Comparison of ENCODE assay signal across 17 mouse cellular contexts in genomic region chr12:54205731-54206130, GRCm38 (mm10). TPM values are rescaled to one million over a fixed set of nuclear protein-coding genes. Genes with fewer than 3 reads are reported as not detected.
DNase-seq lines count a peak whose midpoint lies in the region; ATAC-seq and TF ChIP-seq lines count a peak whose summit lies in the region.
"Had no signal": no experiment of that assay in that cellular context is flagged by ENCODE, and none has a peak within 500 bp of the region (broad histone marks: within the 10 kb centered on the region; RNA-seq: fewer than 3 reads in every experiment).

No protein-coding gene starts in this region.

- no peak for TF ChIP-seq CTCF in liver, postnatal 0 days (IDR thresholded peaks at IDR 0.05; ENCODE audit: low read depth)

- 87% methylated on average over 4 of the region's 4 CpGs for WGBS in intestine, embryonic 16.5 days
- 87% methylated on average over 4 of the region's 4 CpGs for WGBS in intestine, embryonic 15.5 days
- WGBS in liver, postnatal 0 days (ENCODE audit: insufficient replicate concordance): 73% methylated on average over 4 of the region's 4 CpGs
- WGBS in liver, embryonic 11.5 days: 82% methylated on average over 4 of the region's 4 CpGs

- no peak overlapping the region for H3K9ac ChIP-seq in intestine, embryonic 16.5 days (ENCODE audit: low read depth, low read length)
- H3K9ac ChIP-seq in intestine, embryonic 15.5 days: no peak overlapping the region
- no peak overlapping the region for H3K9ac ChIP-seq in liver, postnatal 0 days (replicated peaks)
- H3K9ac ChIP-seq in liver, embryonic 11.5 days (ENCODE audit: low read depth, low read length): no peak overlapping the region
- H3K9ac ChIP-seq: embryonic facial prominence, embryonic 13.5 days; embryonic facial prominence, embryonic 15.5 days; forebrain, embryonic 12.5 days had no signal

- H3K4me2 ChIP-seq in intestine, embryonic 16.5 days (ENCODE audit: low read depth, low read length): no peak overlapping the region
- H3K4me2 ChIP-seq in intestine, embryonic 15.5 days (replicated peaks): no peak overlapping the region
- no peak overlapping the region for H3K4me2 ChIP-seq in liver, postnatal 0 days (ENCODE audit: low read depth, low read length)
- no peak overlapping the region for H3K4me2 ChIP-seq in liver, embryonic 11.5 days
- H3K4me2 ChIP-seq: embryonic facial prominence, embryonic 13.5 days; embryonic facial prominence, embryonic 15.5 days; forebrain, embryonic 12.5 days had no signal

- H3K36me3 ChIP-seq in intestine, embryonic 16.5 days (ENCODE audit: control insufficient read depth, insufficient read depth, low read length): no peaks in the 10 kb centered on the region
- no peaks in the 10 kb centered on the region for H3K36me3 ChIP-seq in intestine, embryonic 15.5 days
- H3K36me3 ChIP-seq in liver, postnatal 0 days (replicated peaks; ENCODE audit: insufficient read depth, low read length): no peaks in the 10 kb centered on the region
- no peaks in the 10 kb centered on the region for H3K36me3 ChIP-seq in liver, embryonic 11.5 days (ENCODE audit: control insufficient read depth, insufficient read depth, low read length)
- H3K36me3 ChIP-seq: embryonic facial prominence, embryonic 13.5 days; embryonic facial prominence, embryonic 15.5 days; forebrain, embryonic 10.5 days; forebrain, embryonic 12.5 days had no signal

- 0 out of 2 replicates have a peak, but pooled peaks have one; percentile 9 for ATAC-seq in intestine, embryonic 16.5 days
- ATAC-seq in intestine, embryonic 15.5 days: no peak
- ATAC-seq in liver, postnatal 0 days: peak; percentile 40
- ATAC-seq in liver, embryonic 11.5 days (replicated peaks; ENCODE audit: low FRiP score): no peak
- ATAC-seq: forebrain, embryonic 14.5 days; forebrain, embryonic 16.5 days had no signal

- H3K4me3 ChIP-seq in intestine, embryonic 16.5 days (ENCODE audit: low read length): no peak overlapping the region
- H3K4me3 ChIP-seq in intestine, embryonic 15.5 days (replicated peaks): no peak overlapping the region
- no peak overlapping the region for H3K4me3 ChIP-seq in liver, postnatal 0 days (ENCODE audit: low read depth, low read length)
- H3K4me3 ChIP-seq in liver, embryonic 11.5 days (ENCODE audit: low read depth, low read length): no peak overlapping the region
- H3K4me3 ChIP-seq: embryonic facial prominence, embryonic 13.5 days; embryonic facial prominence, embryonic 15.5 days; erythroblast, embryonic 14.5 days; forebrain, embryonic 10.5 days; forebrain, embryonic 12.5 days had no signal

- H3K27ac ChIP-seq in intestine, embryonic 16.5 days (ENCODE audit: low read length): peak overlapping the region; percentile 47; the same call in 1 of the 2 replicates
- H3K27ac ChIP-seq in intestine, embryonic 15.5 days: no peak overlapping the region
- H3K27ac ChIP-seq in liver, postnatal 0 days (ENCODE audit: low read depth): 0 out of 2 replicates have a peak overlapping the region, but pooled peaks have one; percentile 8
- no peak overlapping the region for H3K27ac ChIP-seq in liver, embryonic 11.5 days (ENCODE audit: low read depth, low read length)
- H3K27ac ChIP-seq: embryonic facial prominence, embryonic 13.5 days; embryonic facial prominence, embryonic 15.5 days; forebrain, embryonic 10.5 days; forebrain, embryonic 12.5 days had no signal

- TF ChIP-seq EP300 in liver, postnatal 0 days (IDR thresholded peaks at IDR 0.05; ENCODE audit: low read depth): no peak

- DNase-seq in liver, postnatal 0 days: no peak
- no peak for DNase-seq in liver, embryonic 11.5 days (ENCODE audit: low spot score)
- no peak for DNase-seq in layer of hippocampus, postnatal 10 days (ENCODE audit: low spot score in 2 of 2)
- DNase-seq: cerebellum, adult 11 months; cerebellum, adult 18-20 months; cerebellum, adult 8-10 months; cerebellum, adult 9-11 months; cerebellum, postnatal 36 days had no signal

- no peaks in the 10 kb centered on the region for H3K27me3 ChIP-seq in intestine, embryonic 16.5 days (replicated peaks; ENCODE audit: control insufficient read depth, insufficient read depth, low read length)
- no peaks in the 10 kb centered on the region for H3K27me3 ChIP-seq in intestine, embryonic 15.5 days (replicated peaks)
- no peaks in the 10 kb centered on the region for H3K27me3 ChIP-seq in liver, postnatal 0 days (ENCODE audit: insufficient read depth, low read length)
- peaks cover 8% of the 10 kb centered on the region; the same call in 1 of the 2 replicates for H3K27me3 ChIP-seq in liver, embryonic 11.5 days (replicated peaks; ENCODE audit: control insufficient read depth, insufficient read depth, low read length)
- H3K27me3 ChIP-seq: embryonic facial prominence, embryonic 15.5 days had no signal

- peaks cover 12% of the 10 kb centered on the region for H3K4me1 ChIP-seq in intestine, embryonic 16.5 days (ENCODE audit: control insufficient read depth, insufficient read depth, low read length)
- H3K4me1 ChIP-seq in intestine, embryonic 15.5 days (replicated peaks): peaks cover 22% of the 10 kb centered on the region
- peaks cover 24% of the 10 kb centered on the region for H3K4me1 ChIP-seq in liver, postnatal 0 days (ENCODE audit: insufficient read depth)
- H3K4me1 ChIP-seq in liver, embryonic 11.5 days (replicated peaks; ENCODE audit: control insufficient read depth, insufficient read depth, low read length): peaks cover 4% of the 10 kb centered on the region; the same call in 1 of the 2 replicates

- no peaks in the 10 kb centered on the region for H3K9me3 ChIP-seq in intestine, embryonic 16.5 days (ENCODE audit: control insufficient read depth, low read length)
- no peaks in the 10 kb centered on the region for H3K9me3 ChIP-seq in intestine, embryonic 15.5 days
- 0 out of 2 replicates have a peak, but pooled peaks cover 3% of the 10 kb centered on the region for H3K9me3 ChIP-seq in liver, postnatal 0 days (ENCODE audit: low read length)
- no peaks in the 10 kb centered on the region for H3K9me3 ChIP-seq in liver, embryonic 11.5 days (ENCODE audit: control insufficient read depth, low read length)
- H3K9me3 ChIP-seq: embryonic facial prominence, embryonic 13.5 days; embryonic facial prominence, embryonic 15.5 days had no signal

RNA-seq across cellular contexts. Expression of gene Egln3, which starts 2.1 kb away (rescaled TPM):
- 69.4 and 73.6 TPM in 2 replicates for polyA plus RNA-seq in intestine, embryonic 16.5 days (2015; fragmentation: Nextera tagmentation; extraction: Ambion mirVana)
- 54.2 and 57.9 TPM in 2 replicates for polyA plus RNA-seq in intestine, embryonic 15.5 days (2015; fragmentation: Nextera tagmentation; extraction: Ambion mirVana)
- polyA plus RNA-seq in liver, postnatal 0 days (2015; fragmentation: Nextera tagmentation; extraction: Ambion mirVana): 8.6 and 12.1 TPM in 2 replicates
- 11.6 TPM in 2 replicates for polyA plus RNA-seq in liver, embryonic 11.5 days (2014; fragmentation: Nextera tagmentation; extraction: Ambion mirVana)
- total RNA-seq in layer of hippocampus, postnatal 10 days (2021): 1 to 10 TPM; 5.2 to 5.7 TPM
- polyA plus RNA-seq: erythroblast, embryonic 14.5 days had no signal

Comparison
In these comparisons a context has a peak if more than half of its experiments do, and no peak if none do; other contexts are left out.
1. ATAC-seq: peak in intestine, embryonic 16.5 days (single experiment) and liver, postnatal 0 days (single experiment); none in intestine, embryonic 15.5 days (single experiment) and liver, embryonic 11.5 days (single experiment).
2. H3K27ac ChIP-seq: peak in intestine, embryonic 16.5 days (single experiment) and liver, postnatal 0 days (single experiment); none in intestine, embryonic 15.5 days (single experiment) and liver, embryonic 11.5 days (single experiment).